Mouse (Mus musculus) ES-CJ7 (cell line): ENCODE measurements around the gene Ccdc194.

Source experiments
- DNase-seq: peaks from one replicate; pipeline ENCODE4 v3.0.0; 2011; ENCODE audit warnings: low read depth, low spot score

Gene Ccdc194

GRCm38 (mm10) chr8:71554001-71554400 lies 28.5 kb upstream of the Ccdc194 start:
- no peak for DNase-seq

- DNase-seq: no peak
Observed at GRCm38 (mm10) chr8:71552770-71553169, 27.3 kb upstream of the Ccdc194 start.

DNA sequence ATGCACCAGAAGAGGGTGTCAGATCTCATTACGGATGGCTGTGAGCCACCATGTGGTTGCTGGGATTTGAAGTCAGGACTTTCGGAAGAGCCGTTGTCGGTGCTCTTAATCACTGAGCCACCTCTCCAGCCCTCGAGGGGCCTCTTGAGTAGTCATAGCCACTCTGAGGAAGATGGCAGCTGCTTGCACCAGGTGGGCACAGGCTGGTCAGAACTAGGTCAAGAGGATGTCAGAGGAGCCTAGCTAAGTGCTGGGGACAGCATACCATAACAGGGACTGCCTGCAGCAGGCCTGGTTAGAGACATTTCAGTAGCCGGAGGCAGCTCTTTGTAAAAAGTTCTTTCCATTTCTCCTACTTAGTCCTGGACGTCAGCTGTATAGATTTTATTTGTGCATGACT lies 25.2 kb upstream of the Ccdc194 start:
- DNase-seq: no peak

DNA sequence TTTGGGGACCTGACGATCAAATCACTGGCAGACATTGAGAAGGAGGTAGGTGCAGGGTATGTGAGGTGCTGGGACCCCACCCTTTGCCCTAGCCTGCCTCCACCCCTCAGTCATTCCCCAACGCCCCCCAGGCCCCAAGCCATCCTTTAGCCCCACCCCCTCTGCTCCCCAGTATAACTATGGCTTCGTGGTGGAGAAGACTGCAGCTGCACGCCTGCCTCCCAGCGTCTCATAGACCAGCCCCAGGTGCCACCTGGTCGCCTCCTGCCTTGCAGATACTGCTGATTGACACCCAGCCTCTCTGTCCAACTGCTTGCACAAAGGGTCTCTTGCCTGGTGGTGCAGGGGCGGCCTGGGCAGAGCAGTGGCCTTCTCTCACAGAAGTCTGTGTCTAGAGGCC lies 22.1 kb upstream of the Ccdc194 start:
- DNase-seq: no peak

GRCm38 (mm10) chr8:71545053-71545452 lies 19.5 kb upstream of the Ccdc194 start:
- no peak for DNase-seq

GRCm38 (mm10) chr8:71543755-71544154 lies 18.2 kb upstream of the Ccdc194 start:
- DNase-seq: no peak

GRCm38 (mm10) chr8:71542632-71543343 lies 17.3 kb upstream of the Ccdc194 start, which contains the start of gene Mvb12a:
Gene Mvb12a (plus strand): TSS chr8:71542922.
- peak; percentile 100 for DNase-seq

GRCm38 (mm10) chr8:71537028-71537867 lies 11.7 kb upstream of the Ccdc194 start, which contains the start of gene Bst2:
Gene Bst2 (minus strand): TSS chr8:71537456.
- DNase-seq: peak; percentile 94

GRCm38 (mm10) chr8:71535663-71536062 lies 10.2 kb upstream of the Ccdc194 start:
- DNase-seq: no peak

GRCm38 (mm10) chr8:71534263-71534810 lies 8.8 kb upstream of the Ccdc194 start:
- DNase-seq: no peak

DNA sequence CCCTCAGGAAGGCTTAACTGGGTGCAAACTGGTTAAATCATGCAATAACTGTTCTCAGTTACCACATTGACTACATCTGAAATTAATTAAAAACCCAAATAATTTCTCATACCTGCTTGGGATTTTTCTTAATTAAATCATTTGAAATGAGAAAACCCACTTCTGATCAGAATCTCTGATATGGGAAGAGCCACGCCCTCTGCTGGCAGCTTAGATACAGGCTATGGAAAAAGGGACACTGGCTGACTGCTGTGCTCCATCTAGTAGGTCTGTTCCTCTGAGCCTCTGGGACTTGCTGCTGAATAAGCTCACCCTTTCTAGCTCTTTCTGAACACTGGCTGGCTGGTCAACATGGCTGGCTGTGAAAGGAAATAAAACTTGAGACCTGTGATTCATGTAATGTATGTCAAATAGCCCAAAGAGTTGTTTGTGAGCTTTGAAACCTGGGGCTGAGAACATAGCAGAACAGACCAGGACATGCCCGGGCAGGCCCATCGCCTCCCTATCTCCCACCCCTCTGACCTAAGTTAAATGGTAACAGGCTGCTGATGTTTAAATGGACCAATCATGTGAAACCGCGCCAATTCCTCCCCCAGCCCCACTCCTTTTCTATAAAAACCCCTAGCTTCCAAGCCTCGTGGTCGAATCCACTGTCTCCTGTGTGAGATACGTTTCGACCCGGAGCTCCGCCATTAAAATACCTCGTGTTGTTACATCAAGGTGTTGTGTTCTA lies 5.4 kb upstream of the Ccdc194 start:
- DNase-seq: peak; percentile 89

DNA sequence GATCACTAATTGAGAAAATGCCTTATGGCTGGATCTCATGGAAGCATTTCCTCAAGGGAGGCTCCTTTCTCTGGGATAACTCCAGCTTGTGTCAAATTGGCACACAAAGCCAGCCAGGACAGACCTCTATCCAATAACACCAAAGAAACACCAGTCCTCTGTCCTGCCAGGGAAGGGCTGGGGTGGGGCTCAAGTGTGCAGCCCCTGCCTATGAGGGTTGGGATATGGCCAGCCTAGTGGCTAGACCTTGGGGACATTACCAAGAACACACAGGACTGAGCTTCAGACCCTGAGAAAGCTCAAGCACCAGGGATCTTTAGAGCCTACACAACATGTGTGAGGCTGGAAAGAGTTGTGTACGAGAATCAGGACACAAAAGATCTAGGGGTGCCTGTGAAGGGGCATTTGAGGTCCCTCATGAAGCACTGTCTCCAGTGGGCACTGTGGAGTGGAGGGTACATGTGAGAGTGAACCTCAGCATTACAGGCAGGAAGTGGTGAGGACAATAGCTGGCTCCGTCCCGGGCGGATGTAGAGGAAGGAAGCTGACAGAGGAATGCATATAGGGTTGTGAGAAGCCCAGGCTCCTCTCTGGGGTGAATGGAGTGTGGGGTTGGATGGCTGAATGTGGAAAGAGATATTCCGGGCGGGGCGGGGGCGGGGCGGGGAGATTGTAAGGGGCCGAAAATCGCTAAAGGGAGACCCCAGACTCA lies 3.0 kb upstream of the Ccdc194 start:
- DNase-seq: no peak

GRCm38 (mm10) chr8:71527162-71527870 lies 1.8 kb upstream of the Ccdc194 start:
- DNase-seq: no peak

- DNase-seq: peak; percentile 95
Observed at GRCm38 (mm10) chr8:71526272-71526671, 761 bp upstream of the Ccdc194 start.

DNA sequence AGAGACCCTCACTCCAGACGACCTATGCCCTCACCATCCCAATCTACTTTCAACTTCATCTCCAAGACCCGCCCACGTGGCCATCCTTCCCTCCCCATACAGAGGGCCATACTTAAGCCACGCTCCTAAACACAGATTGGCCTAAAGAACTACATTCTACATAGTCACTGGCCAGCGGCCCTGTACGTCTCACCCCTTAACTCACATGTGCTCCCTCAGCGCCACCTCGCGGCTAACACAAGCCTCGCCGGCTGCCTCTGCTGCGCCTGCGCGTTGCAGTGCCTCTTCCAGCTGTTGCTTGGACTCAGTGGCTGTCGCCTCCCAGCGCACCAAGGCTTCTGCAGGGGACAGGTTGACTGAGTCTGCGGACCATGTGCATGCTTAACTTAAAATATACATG lies 3.9 kb downstream of the Ccdc194 start:
- DNase-seq: peak; percentile 99

- DNase-seq: peak; percentile 80
Observed at GRCm38 (mm10) chr8:71519037-71519825, 6.3 kb downstream of the Ccdc194 start.

DNA sequence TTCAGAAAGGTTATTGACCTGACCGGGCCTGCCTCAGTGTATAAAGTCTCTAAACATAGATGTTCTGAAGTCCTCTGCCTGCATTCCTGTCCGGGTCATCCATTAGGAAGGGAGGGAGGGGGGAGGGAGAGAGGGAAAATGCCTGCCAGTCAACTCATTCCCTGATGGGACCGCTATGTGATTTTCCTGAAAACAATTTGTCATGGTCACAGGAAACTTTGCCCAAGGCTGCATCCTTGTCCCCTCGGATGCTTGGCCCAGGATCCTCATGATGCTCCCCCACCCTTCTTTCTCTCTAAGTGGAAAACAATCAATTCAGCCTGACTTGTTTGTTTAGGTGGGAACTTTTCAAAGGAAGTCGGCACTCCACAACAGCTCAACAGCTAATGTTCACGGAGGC lies 8.7 kb downstream of the Ccdc194 start:
- no peak for DNase-seq

DNA sequence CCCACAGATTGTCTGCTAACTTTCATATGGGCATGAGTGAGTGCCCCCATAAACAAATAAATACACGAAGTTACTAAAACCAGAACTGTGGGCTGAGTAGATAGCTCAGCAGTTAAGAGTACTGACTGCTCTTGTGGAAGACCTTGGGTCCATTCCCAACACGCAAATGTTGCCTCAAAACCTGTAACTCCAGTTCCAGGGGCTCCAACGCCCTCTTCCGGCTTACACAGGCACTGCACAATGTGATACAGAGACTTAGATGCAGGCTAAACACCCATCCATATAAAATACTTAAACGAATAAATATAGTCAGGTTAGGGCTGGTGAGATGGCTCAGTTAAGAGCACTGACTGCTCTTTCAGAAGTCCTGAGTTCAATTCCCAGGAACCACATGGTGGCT lies 10.5 kb downstream of the Ccdc194 start:
- peak; percentile 70 for DNase-seq

DNA sequence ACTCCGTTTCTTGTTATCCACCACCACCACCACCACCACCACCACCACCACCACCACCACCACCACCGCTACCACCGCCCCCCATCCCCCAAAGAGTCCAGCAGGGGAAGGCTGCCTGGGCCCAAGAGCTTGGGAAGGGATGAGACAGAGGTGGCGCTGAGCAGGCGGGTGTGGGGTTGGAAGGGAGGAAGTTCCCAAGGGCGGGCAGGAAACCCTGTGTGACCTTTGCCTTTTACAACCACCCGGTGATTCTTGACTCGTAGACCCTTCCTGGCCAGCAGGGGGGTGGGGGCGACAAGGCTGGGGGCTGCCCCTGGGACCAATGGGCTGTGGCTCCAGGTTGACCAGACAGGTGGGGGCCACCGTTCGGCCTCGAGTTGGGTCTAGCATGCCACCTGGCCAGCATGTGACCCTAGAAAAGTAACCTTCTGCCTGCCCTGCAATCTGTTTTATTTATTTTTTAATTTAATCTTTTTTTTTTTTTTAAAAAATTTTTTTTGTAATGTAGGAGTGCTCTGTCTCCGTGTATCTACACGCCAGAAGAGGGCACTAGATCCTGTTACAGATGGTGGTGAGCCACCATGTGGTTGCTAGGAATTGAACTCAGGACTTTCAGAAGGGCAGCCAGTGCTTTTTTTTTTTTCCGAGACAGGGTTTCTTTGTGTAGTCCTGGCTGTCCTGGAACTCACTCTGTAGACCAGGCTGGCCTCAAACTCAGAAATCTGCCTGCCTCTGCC lies 12.3 kb downstream of the Ccdc194 start:
- peak; percentile 48 for DNase-seq
